Mouse (Mus musculus): ENCODE data around the gene Wdr53. TPM values are rescaled to one million over a fixed set of nuclear protein-coding genes. Genes with fewer than 3 reads are reported as not detected.
A peak's percentile ranks its signal among the peaks of the same experiment; 100 is the strongest.
"Not testable (repeated sequence)": the region's sequence is repeated elsewhere in the genome, so short reads cannot be mapped to it uniquely, and the experiment has no call there.

Gene Wdr53
- polyA plus RNA-seq, 1 experiment from 2014 or later = 19.3 TPM

GRCm38 (mm10) chr16:32282608-32283007 lies 35.6 kb downstream of the Wdr53 start:
- Histone ChIP-seq H3K36me3 (peaks cover 76% of the 10 kb centered on the region), H3K4me2 (no peak overlapping the region), H3K9me3 (replicated peaks) (peaks cover 6% of the 10 kb centered on the region; the same call in 1 of the 2 replicates), H3K9ac (no peak overlapping the region), H3K27me3 (no peaks in the 10 kb centered on the region), H3K27ac (no peak overlapping the region), H3K4me1 (peaks cover 14% of the 10 kb centered on the region; the same call in 1 of the 2 replicates), H3K4me3 (replicated peaks) (no peak overlapping the region)
- no peak for ATAC-seq (replicated peaks; ENCODE audit: low FRiP score)

- Histone ChIP-seq H3K4me1 (no peaks in the 10 kb centered on the region), H3K4me2 (no peak overlapping the region), H3K9me3 (replicated peaks) (no peaks in the 10 kb centered on the region), H3K27ac (no peak overlapping the region), H3K36me3 (peaks cover 60% of the 10 kb centered on the region), H3K27me3 (no peaks in the 10 kb centered on the region), H3K9ac (no peak overlapping the region), H3K4me3 (replicated peaks) (no peak overlapping the region)
- WGBS = 97% methylated on average over 4 of the region's 4 CpGs
- ATAC-seq (replicated peaks; ENCODE audit: low FRiP score) = no peak
These were observed 44.8 kb downstream of the Wdr53 start for GRCm38 (mm10) chr16:32291821-32292220.

- H3K9me3 ChIP-seq (replicated peaks); H3K4me3 ChIP-seq (replicated peaks); H3K27me3 ChIP-seq; ATAC-seq (replicated peaks; ENCODE audit: low FRiP score); H3K4me1 ChIP-seq; H3K4me2 ChIP-seq; H3K27ac ChIP-seq; H3K9ac ChIP-seq: not testable (repeated sequence)
- peaks cover 64% of the 10 kb centered on the region for H3K36me3 ChIP-seq
- WGBS = 95% methylated on average over 4 of the region's 4 CpGs
These were observed 52.6 kb downstream of the Wdr53 start for GRCm38 (mm10) chr16:32299617-32300016.

GRCm38 (mm10) chr16:32303046-32303445 lies 56.0 kb downstream of the Wdr53 start:
- no peaks in the 10 kb centered on the region for H3K4me1 ChIP-seq
- no peaks in the 10 kb centered on the region for H3K9me3 ChIP-seq (replicated peaks)
- no peak overlapping the region for H3K4me3 ChIP-seq (replicated peaks)
- no peak for ATAC-seq (replicated peaks; ENCODE audit: low FRiP score)
- H3K36me3 ChIP-seq = peaks cover 39% of the 10 kb centered on the region
- WGBS = 67% methylated on average over 1 of the region's 1 CpGs
- no peak overlapping the region for H3K9ac ChIP-seq
- no peaks in the 10 kb centered on the region for H3K27me3 ChIP-seq
- H3K4me2 ChIP-seq = no peak overlapping the region
- no peak overlapping the region for H3K27ac ChIP-seq

GRCm38 (mm10) chr16:32303886-32304285 lies 56.9 kb downstream of the Wdr53 start:
- H3K27ac ChIP-seq = no peak overlapping the region
- no peak overlapping the region for H3K9ac ChIP-seq
- no peaks in the 10 kb centered on the region for H3K27me3 ChIP-seq
- no peaks in the 10 kb centered on the region for H3K9me3 ChIP-seq (replicated peaks)
- H3K4me2 ChIP-seq = no peak overlapping the region
- H3K4me3 ChIP-seq (replicated peaks) = no peak overlapping the region
- ATAC-seq (replicated peaks; ENCODE audit: low FRiP score) = no peak
- WGBS = 89% methylated on average over 7 of the region's 7 CpGs
- H3K4me1 ChIP-seq = no peaks in the 10 kb centered on the region
- H3K36me3 ChIP-seq = peaks cover 31% of the 10 kb centered on the region

MicroRNAs encoded within 50 kb of the gene (microRNA counts, 519-probe panel; counts per million panel counts)
- microRNA mmu-miR-1946a = 2,448 counts per million, percentile 40 among the panel's probes with 10 or more counts

Small RNA genes within 50 kb of the gene (microRNA-seq; reads per million reads assigned to microRNA genes)
- not detected for gene Mir1946a

Other genes starting within 250 kb of the Wdr53 start
- 16.1 TPM in 2 replicates for gene Senp5, start 243.9 kb upstream of the Wdr53 start, polyA plus RNA-seq (2015; fragmentation: Nextera tagmentation; extraction: Ambion mirVana)
- gene Pak2, start 167.9 kb upstream of the Wdr53 start, polyA plus RNA-seq (2015; fragmentation: Nextera tagmentation; extraction: Ambion mirVana) = 37.5 and 39.0 TPM in 2 replicates
- 127 and 131 TPM in 2 replicates for gene Pigx, start 147.5 kb upstream of the Wdr53 start, polyA plus RNA-seq (2015; fragmentation: Nextera tagmentation; extraction: Ambion mirVana)
- 38.3 and 39.8 TPM in 2 replicates for gene Cep19, start 147.4 kb upstream of the Wdr53 start, polyA plus RNA-seq (2015; fragmentation: Nextera tagmentation; extraction: Ambion mirVana)
- 17.7 and 17.8 TPM in 2 replicates for gene Nrros, start 81.6 kb upstream of the Wdr53 start, polyA plus RNA-seq (2015; fragmentation: Nextera tagmentation; extraction: Ambion mirVana)
- gene Bex6, start 67.4 kb upstream of the Wdr53 start, polyA plus RNA-seq (2015; fragmentation: Nextera tagmentation; extraction: Ambion mirVana) = not detected in 2 replicates
- gene Fbxo45, start 69 bp upstream of the Wdr53 start, polyA plus RNA-seq (2015; fragmentation: Nextera tagmentation; extraction: Ambion mirVana) = 10.4 and 11.2 TPM in 2 replicates
- gene Smco1, start 24.2 kb downstream of the Wdr53 start, polyA plus RNA-seq (2015; fragmentation: Nextera tagmentation; extraction: Ambion mirVana) = not detected in 2 replicates
- 31.2 and 31.5 TPM in 2 replicates for gene Rnf168, start 30.2 kb downstream of the Wdr53 start, polyA plus RNA-seq (2015; fragmentation: Nextera tagmentation; extraction: Ambion mirVana)
- 25.4 and 27.3 TPM in 2 replicates for gene Ubxn7, start 85.0 kb downstream of the Wdr53 start, polyA plus RNA-seq (2015; fragmentation: Nextera tagmentation; extraction: Ambion mirVana)
- gene Tm4sf19, start 153.3 kb downstream of the Wdr53 start, polyA plus RNA-seq (2015; fragmentation: Nextera tagmentation; extraction: Ambion mirVana) = 0.55 TPM in 1 of 2 replicates, not detected in the other
- 32.0 and 33.6 TPM in 2 replicates for gene Tctex1d2, start 172.5 kb downstream of the Wdr53 start, polyA plus RNA-seq (2015; fragmentation: Nextera tagmentation; extraction: Ambion mirVana)
- gene Pcyt1a, start 183.7 kb downstream of the Wdr53 start, polyA plus RNA-seq (2015; fragmentation: Nextera tagmentation; extraction: Ambion mirVana) = 35.8 and 41.3 TPM in 2 replicates
- gene Slc51a, start 240.7 kb downstream of the Wdr53 start, polyA plus RNA-seq (2015; fragmentation: Nextera tagmentation; extraction: Ambion mirVana) = 2.1 and 2.2 TPM in 2 replicates
- gene Zdhhc19, start 249.0 kb downstream of the Wdr53 start, polyA plus RNA-seq (2015; fragmentation: Nextera tagmentation; extraction: Ambion mirVana) = not detected in 2 replicates

Measured in kidney, embryonic 15.5 days (tissue).